Mouse (Mus musculus) CD8-positive naive resting alpha-beta T cell, adult 2 months (primary cell): ENCODE data around the gene Ddx20.
A peak's percentile ranks its signal among the peaks of the same experiment; 100 is the strongest.
"Not testable (repeated sequence)": the region's sequence is repeated elsewhere in the genome, so short reads cannot be mapped to it uniquely, and the experiment has no call there.

Experiments
- DNase-seq, 2 experiments: peaks; one replicate each; pipeline ENCODE4 v3.0.0; 2022; ENCODE audit warnings: low read depth in 2 of 2, low spot score in 2 of 2

The Ddx20 gene

GRCm38 (mm10) chr3:105705561-105705960, 18.2 kb upstream of the Ddx20 start:
- DNase-seq, result no peak

GRCm38 (mm10) chr3:105705061-105705549, 17.7 kb upstream of the Ddx20 start:
- peak; percentile 24 to 25 for DNase-seq

GRCm38 (mm10) chr3:105704031-105705008, 16.9 kb upstream of the Ddx20 start, which contains the start of gene Inka2:
Gene Inka2 (plus strand): TSS chr3:105704599.
- peak; percentile 49 to 61 for DNase-seq

- DNase-seq, result no peak
These were observed 16.2 kb upstream of the Ddx20 start for GRCm38 (mm10) chr3:105703571-105703970.

- no peak for DNase-seq
These were observed 14.0 kb upstream of the Ddx20 start for GRCm38 (mm10) chr3:105701399-105701798.

GRCm38 (mm10) chr3:105700786-105701185, 13.4 kb upstream of the Ddx20 start:
- not testable (repeated sequence) for DNase-seq

- DNase-seq, result no peak
These were observed 12.0 kb upstream of the Ddx20 start for GRCm38 (mm10) chr3:105699241-105699933.

- no peak for DNase-seq
These were observed 10.9 kb upstream of the Ddx20 start for GRCm38 (mm10) chr3:105698311-105698710.

- no peak for DNase-seq
These were observed 9.7 kb upstream of the Ddx20 start for GRCm38 (mm10) chr3:105697148-105697441.

- no peak for DNase-seq
These were observed 9.2 kb upstream of the Ddx20 start for GRCm38 (mm10) chr3:105696387-105697147.

GRCm38 (mm10) chr3:105695476-105696386, 8.4 kb upstream of the Ddx20 start:
- DNase-seq, result no peak

GRCm38 (mm10) chr3:105693327-105694080, 6.1 kb upstream of the Ddx20 start:
- no peak for DNase-seq

- DNase-seq, result no peak
These were observed 1.2 kb upstream of the Ddx20 start for GRCm38 (mm10) chr3:105688536-105688935.

GRCm38 (mm10) chr3:105686394-105687323, 715 bp downstream of the Ddx20 start:
- DNase-seq, result no peak

- DNase-seq, result no peak
These were observed 7.0 kb downstream of the Ddx20 start for GRCm38 (mm10) chr3:105680346-105680745.

- no peak for DNase-seq
These were observed 11.4 kb downstream of the Ddx20 start for GRCm38 (mm10) chr3:105675932-105676331.

GRCm38 (mm10) chr3:105674595-105675218, 12.7 kb downstream of the Ddx20 start:
- DNase-seq, result peak; percentile 69 to 76

- no peak for DNase-seq
These were observed 16.6 kb downstream of the Ddx20 start for GRCm38 (mm10) chr3:105670801-105671200.
